Mouse (Mus musculus) lung, embryonic 16.5 days (tissue): ENCODE data around the gene Cryzl1. TPM values are rescaled to one million over a fixed set of nuclear protein-coding genes. Genes with fewer than 3 reads are reported as not detected.

Experiments
- ATAC-seq: fragments of 200-750 bp; cut with Nextera tagmentation; 2 replicates; pipeline ENCODE4 v1.8.0; 2017; ENCODE audit warnings: low read depth, mild to moderate bottlenecking, moderate library complexity
- H3K27ac ChIP-seq: fragments of 300-500 bp; sonication (generic); 2 replicates; pipeline ENCODE4 v1.5.1; 2014; ENCODE audit warnings: mild to moderate bottlenecking, control low read depth, low read length
- H3K27me3 ChIP-seq: fragments of 300-500 bp; sonication (generic); 2 replicates; pipeline ENCODE4 v1.6.1; 2014; ENCODE audit warnings: low read depth, low read length, mixed read lengths; ENCODE audit not compliant: control insufficient read depth, insufficient read depth
- H3K36me3 ChIP-seq: fragments of 300-500 bp; sonication (generic); 2 replicates; pipeline ENCODE4 v1.6.1; 2014; ENCODE audit warnings: low read length; ENCODE audit not compliant: control insufficient read depth, insufficient read depth
- H3K4me1 ChIP-seq: fragments of 300-500 bp; sonication (generic); replicated peaks from 2 replicates; pipeline ENCODE4 v1.6.1; 2014; ENCODE audit warnings: low read length, mixed read lengths; ENCODE audit not compliant: control insufficient read depth, insufficient read depth
- H3K4me2 ChIP-seq: fragments of 300-500 bp; sonication (generic); 2 replicates; pipeline ENCODE4 v1.6.1; 2014; ENCODE audit warnings: low read depth, low read length, control low read depth
- H3K4me3 ChIP-seq: fragments of 300-500 bp; sonication (generic); 2 replicates; pipeline ENCODE4 v1.5.1; 2014; ENCODE audit warnings: mild to moderate bottlenecking, low read length, control low read depth
- H3K9ac ChIP-seq: fragments of 300-500 bp; sonication (generic); 2 replicates; pipeline ENCODE4 v1.6.1; 2014; ENCODE audit warnings: low read length, control low read depth
- H3K9me3 ChIP-seq: fragments of 300-500 bp; sonication (generic); 2 replicates; pipeline ENCODE4 v1.6.1; 2016; ENCODE audit warnings: low read length; ENCODE audit not compliant: control insufficient read depth
- WGBS: fragments of 180-500 bp; shearing (Covaris S2); extraction: QIAGEN DNeasy Blood & Tissue Kit; methylation state at CpG from one replicate; pipeline ENCODE4 v1.1.7; 2014; 5-methylcytosine and 5-hydroxymethylcytosine counted together
- polyA plus RNA-seq: library from polyadenylated mRNA; unstranded; fragments of >200 nt; fragmentation: Nextera tagmentation; extraction: Ambion mirVana; gene quantifications from 2 replicates; pipeline ENCODE4 v1.2.1, GENCODE M21; 2015

Gene Cryzl1
- polyA plus RNA-seq, result 74.2 and 75.1 TPM in 2 replicates

DNA sequence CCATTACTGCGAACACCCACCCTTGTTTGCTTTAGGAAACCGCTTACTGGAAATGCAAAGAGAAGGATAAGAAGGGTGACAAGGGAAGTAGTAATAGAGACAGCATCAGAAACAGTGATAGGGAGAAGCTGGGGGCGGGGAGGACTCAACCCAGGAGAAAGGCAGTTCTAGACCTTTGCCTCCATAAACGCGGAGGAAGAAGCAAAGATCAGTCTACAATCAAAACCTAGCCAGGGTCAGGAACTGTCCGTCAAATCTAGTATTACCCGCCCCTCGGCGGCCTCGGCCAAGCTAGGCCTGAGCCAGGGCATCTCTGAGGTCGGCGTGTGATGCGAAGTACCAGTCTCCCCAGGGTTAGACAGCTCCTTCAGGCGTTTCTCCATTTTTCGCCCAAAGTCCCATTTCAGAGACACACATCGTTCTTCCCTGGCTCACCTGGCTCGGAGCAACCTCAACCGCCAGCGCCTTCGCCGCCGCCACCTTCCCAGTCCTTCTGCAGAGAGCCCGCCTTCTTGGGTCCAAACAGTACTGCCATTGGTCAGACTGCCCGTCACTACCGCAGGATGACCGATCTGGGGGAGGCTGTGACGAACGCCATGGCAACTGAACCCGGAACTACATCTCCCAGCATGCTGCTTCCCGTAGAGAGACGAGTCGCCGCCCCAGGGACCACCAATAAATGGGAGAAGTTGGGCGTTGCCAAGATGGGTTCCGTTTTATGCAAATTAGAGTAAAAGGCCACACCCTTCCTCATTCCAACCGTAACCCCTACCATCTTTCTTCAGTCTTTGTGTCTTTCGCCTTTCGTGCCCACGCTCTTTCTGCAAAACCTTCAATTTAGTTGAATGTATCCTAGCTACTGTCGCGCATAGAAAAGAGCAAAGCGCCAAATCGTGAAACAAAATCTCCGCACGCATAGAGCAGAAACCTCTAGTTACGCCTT is at the start of gene Cryzl1:
Gene Cryzl1, minus strand, starts transcription at position 853 of the 943 bp plus-strand sequence.
- peak; percentile 96 for ATAC-seq
- H3K4me1 ChIP-seq, result peaks cover 14% of the 10 kb centered on the region
- H3K9ac ChIP-seq, result peak within 1 kb of the TSS; percentile 87
- peak within 1 kb of the TSS; percentile 97 for H3K27ac ChIP-seq
- H3K9me3 ChIP-seq, result no peaks in the 10 kb centered on the region
- no peaks in the 10 kb centered on the region for H3K36me3 ChIP-seq
- no peaks in the 10 kb centered on the region for H3K27me3 ChIP-seq
- H3K4me2 ChIP-seq, result peak within 1 kb of the TSS; percentile 80
- peak within 1 kb of the TSS; percentile 84 for H3K4me3 ChIP-seq
- under 1% methylated on average over 46 of the region's 46 CpGs for WGBS

DNA sequence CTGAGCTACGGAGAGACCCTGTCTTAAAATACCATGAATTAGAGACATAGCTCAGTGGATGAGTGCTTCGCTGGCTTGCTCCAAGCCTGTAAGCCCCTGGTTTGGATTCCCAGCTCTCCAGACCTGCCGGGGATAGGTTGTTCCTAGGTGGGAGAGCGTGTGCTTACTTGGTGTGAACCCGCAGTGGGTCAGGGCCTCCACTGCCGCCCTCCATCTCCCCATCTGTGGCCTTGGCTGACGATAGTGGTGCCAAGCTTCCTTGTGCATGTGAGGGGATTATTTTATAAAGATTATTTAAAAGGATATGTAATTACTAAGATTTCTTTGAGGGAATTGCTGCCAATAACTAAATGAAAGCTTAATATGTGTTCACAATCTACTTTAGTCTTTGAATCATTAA is 43.8 kb upstream of the Cryzl1 start:
- Histone ChIP-seq H3K9ac (no peak overlapping the region), H3K27me3 (no peaks in the 10 kb centered on the region), H3K4me1 (no peaks in the 10 kb centered on the region; the same call in 1 of the 2 replicates), H3K27ac (no peak overlapping the region), H3K4me2 (no peak overlapping the region), H3K36me3 (no peaks in the 10 kb centered on the region), H3K4me3 (no peak overlapping the region), H3K9me3 (no peaks in the 10 kb centered on the region)
- ATAC-seq, result no peak
- 78% methylated on average over 7 of the region's 7 CpGs for whole genome bisulfite sequencing

DNA sequence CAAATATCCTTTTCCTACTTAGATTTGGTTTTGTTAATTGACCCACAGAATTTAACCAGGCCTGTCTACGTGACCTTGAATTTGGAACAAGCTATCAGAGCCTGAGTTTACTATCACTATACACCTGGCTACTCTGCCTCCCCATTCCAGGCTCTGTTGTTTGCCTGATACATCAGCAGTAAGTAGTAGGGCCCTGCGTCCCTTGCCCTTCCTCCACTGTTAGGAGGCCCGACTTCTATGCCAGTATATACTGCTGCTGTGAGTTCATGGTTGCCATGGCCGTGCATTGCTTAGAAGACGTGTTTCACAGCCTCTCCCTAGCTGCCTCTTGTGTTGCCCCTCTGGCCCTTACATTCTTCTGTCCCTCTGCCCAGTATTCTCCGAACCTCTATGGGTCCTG is 42.6 kb upstream of the Cryzl1 start:
- H3K27me3 ChIP-seq, result no peaks in the 10 kb centered on the region
- no peak overlapping the region for H3K4me3 ChIP-seq
- H3K36me3 ChIP-seq, result no peaks in the 10 kb centered on the region
- no peak overlapping the region for H3K27ac ChIP-seq
- ATAC-seq, result no peak
- 78% methylated on average over 6 of the region's 6 CpGs for WGBS
- no peaks in the 10 kb centered on the region for H3K9me3 ChIP-seq
- no peak overlapping the region for H3K9ac ChIP-seq
- H3K4me2 ChIP-seq, result no peak overlapping the region
- H3K4me1 ChIP-seq, result peaks cover 6% of the 10 kb centered on the region

DNA sequence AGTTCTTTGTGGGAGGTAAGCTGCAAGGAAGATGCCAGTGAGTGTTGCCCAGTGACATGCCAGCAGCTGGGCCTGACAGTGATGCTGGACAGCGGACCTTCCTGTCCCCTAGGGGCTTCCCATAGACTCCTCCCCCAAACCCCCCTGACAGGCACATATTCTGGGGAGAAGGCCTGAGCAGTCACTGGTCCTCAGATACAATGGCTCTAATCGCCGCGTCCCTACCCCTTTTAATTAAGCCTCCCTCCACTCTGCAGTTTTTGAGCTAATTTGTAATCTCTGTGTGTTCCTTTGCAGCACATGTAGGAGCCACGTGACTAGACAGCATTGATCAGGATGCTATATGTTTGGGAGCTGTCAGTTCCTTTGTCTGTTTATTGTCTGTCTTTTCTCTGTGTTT is 41.9 kb upstream of the Cryzl1 start:
- H3K27me3 ChIP-seq, result no peaks in the 10 kb centered on the region
- no peak overlapping the region for H3K27ac ChIP-seq
- no peak for ATAC-seq
- 78% methylated on average over 5 of the region's 5 CpGs for WGBS
- H3K4me1 ChIP-seq, result peaks cover 6% of the 10 kb centered on the region
- no peaks in the 10 kb centered on the region for H3K9me3 ChIP-seq
- no peak overlapping the region for H3K4me2 ChIP-seq
- H3K9ac ChIP-seq, result no peak overlapping the region
- no peaks in the 10 kb centered on the region for H3K36me3 ChIP-seq
- no peak overlapping the region for H3K4me3 ChIP-seq

DNA sequence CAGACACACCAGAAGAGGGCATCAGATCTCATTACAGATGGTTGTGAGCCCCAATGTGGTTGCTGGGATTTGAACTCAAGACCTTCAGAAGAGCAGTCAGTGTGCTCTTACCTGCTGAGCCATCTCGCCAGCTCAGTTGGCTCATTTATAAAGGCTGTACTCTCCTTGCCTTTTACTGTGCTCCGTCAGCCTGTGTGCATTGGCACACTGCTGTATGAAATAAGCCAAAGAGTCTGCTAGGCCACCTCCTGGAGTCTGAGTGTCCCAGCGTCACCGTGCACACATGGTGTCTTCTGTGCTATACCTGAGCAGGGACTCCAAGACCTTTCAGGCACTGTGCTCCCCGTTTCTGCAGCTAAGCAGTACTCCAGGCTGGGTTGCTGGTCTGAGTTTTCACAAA is 41.1 kb upstream of the Cryzl1 start:
- Histone ChIP-seq H3K27me3 (no peaks in the 10 kb centered on the region), H3K36me3 (no peaks in the 10 kb centered on the region), H3K4me1 (peaks cover 6% of the 10 kb centered on the region), H3K27ac (no peak overlapping the region), H3K4me3 (no peak overlapping the region), H3K9ac (no peak overlapping the region), H3K9me3 (no peaks in the 10 kb centered on the region), H3K4me2 (no peak overlapping the region)
- WGBS, result 88% methylated on average over 5 of the region's 5 CpGs
- ATAC-seq, result no peak

DNA sequence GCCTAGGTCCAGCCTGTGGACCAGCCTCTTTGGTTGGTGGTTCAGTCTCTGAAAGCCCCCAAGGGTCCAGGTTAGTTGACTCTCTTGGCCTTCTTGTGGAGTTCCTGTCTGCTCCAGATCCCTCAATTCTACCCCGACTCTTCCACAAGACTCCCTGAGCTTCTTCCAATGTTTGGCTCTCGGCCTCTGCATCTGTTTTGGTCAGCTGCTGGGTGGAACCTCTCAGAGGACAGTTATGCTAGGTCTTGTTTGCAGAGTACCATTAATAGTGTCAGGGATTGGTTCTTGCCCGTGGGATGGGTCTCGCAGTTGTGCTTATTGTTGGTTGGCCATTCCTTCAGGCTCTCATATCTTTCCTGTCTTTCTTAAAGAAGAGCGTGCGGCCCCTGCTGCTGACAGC is 39.8 kb upstream of the Cryzl1 start:
- Histone ChIP-seq H3K27me3 (no peaks in the 10 kb centered on the region), H3K4me3 (no peak overlapping the region), H3K9ac (no peak overlapping the region), H3K4me2 (no peak overlapping the region), H3K36me3 (no peaks in the 10 kb centered on the region), H3K4me1 (peaks cover 10% of the 10 kb centered on the region), H3K27ac (no peak overlapping the region), H3K9me3 (no peaks in the 10 kb centered on the region)
- WGBS, result 85% methylated on average over 6 of the region's 6 CpGs
- no peak for ATAC-seq

DNA sequence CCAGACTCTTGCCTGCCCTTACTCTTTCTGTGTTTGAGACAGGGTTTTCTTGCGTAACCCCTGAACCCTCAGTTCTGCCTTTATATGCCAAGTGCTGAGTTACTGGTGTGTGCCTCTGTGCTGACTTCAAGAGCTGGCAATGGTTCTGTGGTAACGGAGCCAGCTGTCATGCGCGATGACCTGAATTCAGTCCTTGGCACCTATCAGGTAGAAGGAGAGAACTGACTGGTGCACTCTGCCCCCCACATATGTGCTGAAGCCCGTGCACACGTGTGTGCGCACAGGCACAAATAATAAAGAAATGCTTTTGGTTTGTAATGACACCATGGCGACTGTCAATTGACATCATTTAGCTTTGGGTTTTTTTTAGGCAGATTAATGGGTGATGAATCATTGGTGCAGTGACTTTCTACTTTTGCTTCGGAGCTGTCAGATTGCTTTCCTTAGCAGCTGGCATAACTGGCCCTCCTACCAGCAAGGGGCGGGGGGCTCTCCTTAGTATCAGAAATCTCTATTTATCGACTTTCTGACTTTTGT is 38.5 kb upstream of the Cryzl1 start:
- 76% methylated on average over 11 of the region's 11 CpGs for WGBS
- ATAC-seq, result no peak
- no peak overlapping the region for H3K9ac ChIP-seq
- no peak overlapping the region for H3K4me2 ChIP-seq
- H3K9me3 ChIP-seq, result no peaks in the 10 kb centered on the region
- no peaks in the 10 kb centered on the region for H3K27me3 ChIP-seq
- no peak overlapping the region for H3K4me3 ChIP-seq
- no peak overlapping the region for H3K27ac ChIP-seq
- H3K4me1 ChIP-seq, result peaks cover 12% of the 10 kb centered on the region
- H3K36me3 ChIP-seq, result no peaks in the 10 kb centered on the region

DNA sequence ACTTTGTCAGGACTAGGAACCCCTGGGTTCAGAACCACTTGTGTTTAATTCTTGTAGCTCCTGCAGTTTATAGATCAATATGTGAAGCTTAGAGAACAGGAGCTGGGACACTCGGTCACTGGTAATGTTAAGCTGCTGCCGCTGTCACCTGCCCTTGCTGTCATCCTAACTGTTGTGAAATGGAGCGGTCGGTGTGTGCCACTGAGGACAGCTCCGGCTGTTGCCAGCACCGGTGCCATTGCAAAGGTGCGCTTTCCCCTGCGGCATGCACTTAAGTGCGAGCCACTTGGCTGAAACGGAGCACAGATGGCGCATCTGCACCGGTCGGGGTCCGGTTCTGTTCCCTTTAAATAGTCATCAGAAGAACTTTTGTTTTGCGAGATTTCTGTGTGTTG is 37.0 kb upstream of the Cryzl1 start:
- H3K27me3 ChIP-seq, result no peaks in the 10 kb centered on the region
- no peak overlapping the region for H3K9ac ChIP-seq
- no peak overlapping the region for H3K27ac ChIP-seq
- no peaks in the 10 kb centered on the region for H3K9me3 ChIP-seq
- H3K4me2 ChIP-seq, result no peak overlapping the region
- H3K4me3 ChIP-seq, result no peak overlapping the region
- no peak for ATAC-seq
- H3K36me3 ChIP-seq, result no peaks in the 10 kb centered on the region
- peaks cover 18% of the 10 kb centered on the region for H3K4me1 ChIP-seq
- 84% methylated on average over 15 of the region's 15 CpGs for WGBS

DNA sequence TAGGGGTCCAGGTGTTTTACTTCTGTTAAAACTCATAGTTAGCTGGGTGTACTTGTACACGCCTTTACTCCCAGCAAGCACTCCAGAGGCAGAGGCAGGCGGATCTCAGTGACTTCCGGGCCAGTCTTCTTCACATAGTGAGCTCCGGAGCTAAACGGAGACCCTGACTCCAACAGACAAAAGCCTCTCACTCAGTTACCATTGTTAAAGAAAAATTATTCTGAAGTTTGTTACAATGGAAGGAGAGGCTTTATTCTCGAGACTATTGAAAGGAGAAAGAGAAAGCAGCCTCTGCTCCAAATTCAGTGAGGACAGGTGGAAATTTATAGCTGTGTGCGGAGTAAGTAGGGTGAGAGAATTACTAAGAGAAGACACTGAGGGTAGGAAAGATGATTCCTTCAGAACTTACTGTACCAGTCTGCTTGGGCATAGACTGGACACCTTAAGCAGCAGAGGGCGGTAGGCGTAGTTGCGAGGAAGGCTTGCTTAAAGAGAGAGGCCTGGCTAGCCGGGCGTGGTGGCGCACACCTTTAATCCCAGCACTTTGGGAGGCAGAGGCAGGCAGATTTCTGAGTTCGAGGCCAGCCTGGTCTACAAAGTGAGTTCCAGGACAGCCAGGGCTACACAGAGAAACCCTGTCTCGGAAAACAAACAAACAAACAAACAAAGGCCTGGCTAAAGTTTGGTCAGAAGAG is 36.5 kb upstream of the Cryzl1 start:
- H3K36me3 ChIP-seq, result no peaks in the 10 kb centered on the region
- no peaks in the 10 kb centered on the region for H3K27me3 ChIP-seq
- peaks cover 18% of the 10 kb centered on the region for H3K4me1 ChIP-seq
- H3K4me2 ChIP-seq, result no peak overlapping the region
- no peak for ATAC-seq
- H3K4me3 ChIP-seq, result no peak overlapping the region
- no peak overlapping the region for H3K9ac ChIP-seq
- no peaks in the 10 kb centered on the region for H3K9me3 ChIP-seq
- no peak overlapping the region for H3K27ac ChIP-seq
- WGBS, result 93% methylated on average over 15 of the region's 15 CpGs
